Mouse (Mus musculus) spleen, adult 2 months (tissue): ENCODE measurements around the gene Abr. TPM values are rescaled to one million over a fixed set of nuclear protein-coding genes. Genes with fewer than 3 reads are reported as not detected.

Experiments used
- DNase-seq, 2 experiments: peaks; one replicate each; pipeline versions ENCODE4 v3.0.0 to v3.0.0-alpha.2; 2012 to 2021; ENCODE audit warnings: low spot score in 2 of 2, low read depth in 1 of 2
- H3K27ac ChIP-seq: fragments of 200-500 bp; 2 replicates; pipeline ENCODE4 v1.5.1; 2012; ENCODE audit warnings: low read length, inconsistent platforms; ENCODE audit not compliant: insufficient read depth
- H3K27me3 ChIP-seq: fragments of 200-500 bp; 2 replicates; pipeline ENCODE4 v1.6.1; 2012; ENCODE audit warnings: mild to moderate bottlenecking, moderate library complexity, low read length, inconsistent platforms; ENCODE audit not compliant: control insufficient read depth, insufficient read depth
- H3K36me3 ChIP-seq: fragments of 200-500 bp; 2 replicates; pipeline ENCODE4 v1.6.1; 2012; ENCODE audit warnings: mild to moderate bottlenecking, low read length, inconsistent platforms; ENCODE audit not compliant: control insufficient read depth, insufficient read depth
- H3K4me1 ChIP-seq: fragments of 200-500 bp; 2 replicates; pipeline ENCODE4 v1.6.1; 2011; ENCODE audit warnings: inconsistent platforms; ENCODE audit not compliant: control insufficient read depth, insufficient read depth, insufficient read length
- H3K4me3 ChIP-seq: fragments of 200-500 bp; 2 replicates; pipeline ENCODE4 v1.5.1; 2011; ENCODE audit warnings: mild to moderate bottlenecking, inconsistent platforms; ENCODE audit not compliant: insufficient read depth, insufficient read length; ENCODE audit errors: extremely low read depth
- CTCF ChIP-seq: fragments of 200-500 bp; IDR thresholded peaks from 2 replicates; pipeline ENCODE4 v1.5.1; 2011; ENCODE audit warnings: mild to moderate bottlenecking, inconsistent platforms; ENCODE audit not compliant: insufficient read depth, insufficient read length, insufficient replicate concordance; ENCODE audit errors: extremely low read depth
- POLR2A ChIP-seq: fragments of 200-500 bp; IDR thresholded peaks from 2 replicates; pipeline ENCODE4 v1.6.1; 2011; ENCODE audit warnings: low read depth, low read length, inconsistent platforms
- WGBS: fragments of 180-500 bp; shearing (Covaris S2); methylation state at CpG from one replicate; pipeline ENCODE4 v1.1.7; 2018; 5-methylcytosine and 5-hydroxymethylcytosine counted together
- polyA plus RNA-seq: library from polyadenylated mRNA; depleted of rRNA; stranded (reverse); fragments of >200 nt; gene quantifications from 2 replicates; pipeline ENCODE4 v1.2.3, GENCODE M21; 2012

Abr gene
- polyA plus RNA-seq, 1 experiment: 37.2 TPM

- peaks cover 17% of the 10 kb centered on the region for H3K4me1 ChIP-seq
- peaks cover 9% of the 10 kb centered on the region for H3K27me3 ChIP-seq
- TF ChIP-seq CTCF (no peak), POLR2A (no peak)
- no peaks in the 10 kb centered on the region for H3K36me3 ChIP-seq
- peak overlapping the region; percentile 58 for H3K4me3 ChIP-seq
- peak in 1 of 2 experiments; percentile 9 for DNase-seq
- 2% methylated on average over 65 of the region's 72 CpGs for WGBS
- H3K27ac ChIP-seq: peak overlapping the region; percentile 28; the same call in 1 of the 2 replicates
Measured at GRCm38 (mm10) chr11:76623206-76623961, 1.3 kb upstream of the Abr start.

GRCm38 (mm10) chr11:76622566-76623205, 572 bp upstream of the Abr start:
- TF ChIP-seq CTCF: no peak
- no peak for TF ChIP-seq POLR2A
- no peak for DNase-seq
- Histone ChIP-seq H3K27ac (peak overlapping the region; percentile 28; the same call in 1 of the 2 replicates), H3K4me3 (peak overlapping the region; percentile 58), H3K27me3 (peaks cover 9% of the 10 kb centered on the region), H3K36me3 (no peaks in the 10 kb centered on the region), H3K4me1 (peaks cover 17% of the 10 kb centered on the region)
- under 1% methylated on average over 66 of the region's 66 CpGs for WGBS

GRCm38 (mm10) chr11:76618134-76618533, 4.0 kb downstream of the Abr start:
- no peak for DNase-seq
- no peak overlapping the region for H3K4me3 ChIP-seq
- peaks cover 10% of the 10 kb centered on the region; the same call in 1 of the 2 replicates for H3K4me1 ChIP-seq
- no peak for TF ChIP-seq POLR2A
- TF ChIP-seq CTCF: no peak
- WGBS: 91% methylated on average over 6 of the region's 6 CpGs
- H3K27me3 ChIP-seq: peaks cover 5% of the 10 kb centered on the region; the same call in 1 of the 2 replicates
- H3K27ac ChIP-seq: no peak overlapping the region
- H3K36me3 ChIP-seq: no peaks in the 10 kb centered on the region

GRCm38 (mm10) chr11:76614246-76614645, 7.9 kb downstream of the Abr start:
- Histone ChIP-seq H3K27ac (no peak overlapping the region), H3K27me3 (no peaks in the 10 kb centered on the region), H3K4me1 (no peaks in the 10 kb centered on the region), H3K4me3 (no peak overlapping the region), H3K36me3 (no peaks in the 10 kb centered on the region)
- no peak for DNase-seq
- 56% methylated on average over 2 of the region's 2 CpGs for WGBS
- TF ChIP-seq CTCF: no peak
- no peak for TF ChIP-seq POLR2A

- H3K4me3 ChIP-seq: peak overlapping the region; percentile 32
- 19% methylated on average over 19 of the region's 19 CpGs for WGBS
- no peak for DNase-seq
- H3K36me3 ChIP-seq: no peaks in the 10 kb centered on the region
- H3K4me1 ChIP-seq: no peaks in the 10 kb centered on the region
- no peak for TF ChIP-seq CTCF
- H3K27me3 ChIP-seq: no peaks in the 10 kb centered on the region
- no peak overlapping the region for H3K27ac ChIP-seq
Measured at GRCm38 (mm10) chr11:76612638-76613104, 9.4 kb downstream of the Abr start.

- no peak overlapping the region for H3K27ac ChIP-seq
- no peaks in the 10 kb centered on the region for H3K4me1 ChIP-seq
- H3K27me3 ChIP-seq: no peaks in the 10 kb centered on the region
- H3K4me3 ChIP-seq: no peak overlapping the region
- no peak for DNase-seq
- no peaks in the 10 kb centered on the region for H3K36me3 ChIP-seq
- TF ChIP-seq CTCF (no peak), POLR2A (no peak)
Measured at GRCm38 (mm10) chr11:76610948-76611347, 11.2 kb downstream of the Abr start.

- H3K4me3 ChIP-seq: no peak overlapping the region
- H3K4me1 ChIP-seq: no peaks in the 10 kb centered on the region
- WGBS: 91% methylated on average over 9 of the region's 9 CpGs
- H3K27ac ChIP-seq: no peak overlapping the region
- no peaks in the 10 kb centered on the region for H3K27me3 ChIP-seq
- DNase-seq: no peak
- no peak for TF ChIP-seq CTCF
- TF ChIP-seq POLR2A: no peak
- H3K36me3 ChIP-seq: no peaks in the 10 kb centered on the region
Measured at GRCm38 (mm10) chr11:76606521-76606920, 15.6 kb downstream of the Abr start.
